Mouse (Mus musculus): ENCODE results near the gene Pla2g2f.

The Pla2g2f gene

DNA sequence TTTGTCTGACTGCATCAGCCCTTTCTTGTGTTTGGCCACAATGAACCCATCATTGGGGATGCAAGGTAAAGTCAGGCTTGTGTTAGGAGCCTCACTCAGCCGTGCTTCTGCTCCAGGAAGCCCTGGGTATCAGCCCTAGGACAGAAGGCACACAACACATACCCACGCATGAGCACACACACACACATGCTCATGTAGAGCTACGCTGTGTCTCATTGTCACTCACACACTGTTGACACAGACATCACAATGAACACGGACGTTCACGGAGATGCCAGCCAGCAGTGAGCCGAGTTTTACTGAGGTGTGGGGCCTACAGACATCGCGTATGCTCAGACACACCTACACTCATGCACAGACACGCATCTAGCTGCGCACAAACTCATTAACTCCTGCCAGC, 1.4 kb downstream of the Pla2g2f start:
- no peak for DNase-seq

DNA sequence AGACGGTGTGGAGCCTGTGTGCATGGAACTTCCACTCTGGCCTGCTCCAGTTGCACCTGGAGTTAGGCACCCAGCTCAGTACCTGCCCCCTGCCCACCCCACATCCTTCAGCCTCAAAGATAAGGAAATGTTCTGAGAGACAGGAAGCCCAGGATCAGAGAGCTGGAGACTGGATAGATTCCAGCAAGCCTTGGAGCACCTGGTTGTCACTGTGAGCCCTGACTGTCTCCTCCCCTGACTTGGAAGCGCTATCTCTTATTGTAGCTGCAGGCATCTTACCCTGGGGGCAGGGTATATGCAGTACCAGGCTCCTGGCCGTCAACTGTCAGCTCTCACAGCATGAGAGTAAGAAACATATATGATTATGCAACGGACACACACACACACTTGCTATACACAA, 2.0 kb downstream of the Pla2g2f start:
- no peak for DNase-seq

DNA sequence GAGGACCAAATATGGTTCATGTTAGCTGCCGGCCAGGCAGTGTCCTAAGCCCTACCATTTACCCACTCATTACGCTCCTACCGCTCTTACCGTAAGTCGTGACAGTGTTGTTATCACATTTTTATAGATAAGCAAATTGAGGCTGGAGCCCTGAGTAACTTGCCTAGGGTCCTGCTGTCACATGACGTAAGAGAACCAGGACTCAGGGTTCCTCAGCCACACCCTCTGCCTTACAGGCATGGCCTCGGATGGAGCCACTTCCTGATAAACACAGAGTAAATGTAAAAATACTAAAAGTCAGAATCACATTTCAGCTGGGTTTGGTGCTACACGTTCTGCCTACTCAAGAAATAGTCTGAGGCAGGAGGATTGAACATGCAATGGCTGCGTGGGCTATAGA, 3.0 kb downstream of the Pla2g2f start:
- DNase-seq, result no peak

DNA sequence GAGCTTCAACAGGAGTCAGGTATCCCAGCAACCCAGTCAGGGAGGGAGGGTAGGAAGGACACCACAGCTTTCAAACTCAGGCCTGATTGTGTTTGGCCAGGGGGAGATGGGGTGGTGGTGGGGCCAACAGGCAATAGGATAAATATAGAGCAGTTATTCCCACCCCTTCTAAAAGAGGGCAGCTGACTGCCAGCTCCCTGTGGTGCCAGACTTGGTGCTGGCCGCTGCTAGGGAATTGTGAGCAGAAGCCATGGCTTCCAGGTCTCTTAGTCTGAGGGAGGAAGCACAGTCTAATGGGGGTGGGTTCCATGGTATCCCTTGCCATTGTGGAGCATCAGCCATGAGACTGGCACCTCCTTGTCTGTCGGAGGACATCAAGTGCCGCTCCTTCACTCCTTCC, 3.8 kb downstream of the Pla2g2f start:
- no peak for DNase-seq

DNA sequence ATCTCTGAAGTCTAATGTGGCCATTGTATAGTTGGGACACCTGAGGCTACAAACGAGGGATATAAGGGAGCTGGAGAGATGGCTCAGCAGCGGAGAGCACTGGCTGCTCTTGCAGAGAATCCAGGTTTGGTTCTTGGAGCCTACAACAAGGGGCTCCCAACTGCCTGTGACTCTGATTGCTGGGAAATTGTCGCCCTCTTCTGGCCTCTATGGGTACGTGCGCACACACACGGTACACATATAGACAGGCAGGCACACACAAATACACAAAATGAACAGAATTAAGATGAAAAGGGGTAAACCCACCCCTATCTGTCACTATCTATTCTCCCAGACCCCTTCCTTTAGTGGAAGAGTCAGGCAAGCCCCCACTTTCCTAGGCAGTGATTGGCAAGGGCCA, 4.8 kb downstream of the Pla2g2f start:
- DNase-seq, result no peak

DNA sequence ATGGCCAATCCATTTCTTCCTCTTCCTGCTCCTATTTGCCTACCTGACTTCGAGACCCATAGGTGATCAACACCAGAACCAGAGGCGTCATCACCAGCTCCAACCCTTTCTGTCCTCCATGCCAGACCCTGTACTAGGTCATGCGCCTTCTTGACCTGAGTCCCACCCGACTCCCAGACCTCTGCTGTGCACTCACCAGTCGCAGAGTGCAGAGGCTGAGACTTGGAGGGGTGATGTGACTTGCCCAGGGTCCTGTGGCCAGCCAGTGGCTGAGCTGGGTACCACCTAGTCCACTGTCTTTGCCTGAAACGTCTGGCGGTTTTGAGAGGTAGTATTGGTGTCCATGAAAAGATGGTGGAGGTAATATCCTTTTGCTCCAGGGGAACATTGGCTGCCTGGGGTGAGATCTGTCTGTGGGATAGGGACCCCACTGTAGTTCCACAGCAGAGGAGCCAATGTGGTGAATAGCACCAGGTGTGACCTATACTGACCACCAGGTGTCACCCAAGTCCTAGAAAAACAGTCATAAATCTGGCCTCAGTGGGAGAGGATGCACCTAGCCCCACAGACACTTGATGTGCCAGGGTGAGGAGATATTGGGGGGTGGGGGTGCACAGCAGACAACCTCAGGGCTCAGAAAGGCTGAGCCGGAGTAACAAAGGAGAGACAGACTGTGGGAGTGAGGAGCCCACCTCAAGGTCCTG, 8.9 kb downstream of the Pla2g2f start:
- DNase-seq, result peak; percentile 47

DNA sequence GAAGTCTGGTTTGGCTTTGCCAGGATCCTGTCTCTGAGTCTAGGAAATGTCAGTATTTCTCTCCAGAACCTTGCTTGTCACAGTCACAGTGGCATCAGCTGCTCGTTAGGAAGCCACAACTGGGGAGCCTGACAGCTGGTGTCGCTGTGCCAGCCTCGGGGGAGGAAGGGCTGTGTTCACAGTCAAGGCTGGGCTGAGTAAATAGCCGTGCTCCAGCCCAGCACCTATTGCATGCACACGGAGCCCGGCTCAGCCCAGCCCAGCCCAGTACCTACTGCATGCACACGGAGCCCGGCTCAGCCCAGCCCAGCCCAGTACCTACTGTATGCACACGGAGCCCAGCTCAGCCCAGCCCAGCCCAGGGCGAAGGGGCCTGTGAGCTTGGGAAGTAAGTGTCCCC, 9.6 kb downstream of the Pla2g2f start:
- DNase-seq, result peak; percentile 47

DNA sequence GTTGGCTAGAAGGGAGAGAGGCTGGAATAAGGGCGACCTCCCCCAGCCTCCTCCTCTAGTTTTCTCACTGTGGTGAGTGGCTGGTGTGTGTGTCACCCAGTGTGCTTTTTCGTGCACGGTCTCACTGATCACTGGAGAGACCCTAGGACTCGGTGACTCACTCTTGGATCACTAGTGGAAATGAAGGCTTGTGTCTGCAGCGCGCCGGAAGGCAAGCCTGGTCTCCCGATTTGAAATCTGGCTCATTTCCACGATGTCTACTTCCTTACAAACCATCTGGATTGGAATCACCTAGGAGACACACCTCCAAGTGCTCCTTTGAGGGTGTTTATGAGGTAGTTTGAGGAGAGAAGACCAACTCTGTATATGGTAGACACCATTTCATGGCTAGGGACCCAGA, 10.6 kb downstream of the Pla2g2f start:
- DNase-seq, result no peak

DNA sequence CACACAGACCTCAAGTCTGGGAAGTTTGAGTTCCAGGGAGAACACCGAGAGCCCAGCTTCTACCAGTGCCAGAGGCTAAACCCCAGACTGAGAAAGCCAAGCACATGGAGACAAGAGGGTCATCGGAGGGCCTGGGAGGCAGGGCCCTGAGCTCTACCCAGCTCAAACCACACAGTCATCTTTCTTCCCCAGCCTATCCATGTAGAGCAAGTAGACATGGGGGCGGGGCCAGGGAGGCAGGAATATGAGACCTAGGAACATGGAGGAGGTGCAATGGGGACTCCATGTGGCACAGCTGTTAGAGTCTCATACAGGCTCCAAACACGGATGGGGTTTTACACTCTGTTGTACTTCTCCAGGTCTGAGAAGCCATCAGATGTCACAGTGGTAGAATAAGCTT, 11.5 kb downstream of the Pla2g2f start:
- DNase-seq, result no peak

DNA sequence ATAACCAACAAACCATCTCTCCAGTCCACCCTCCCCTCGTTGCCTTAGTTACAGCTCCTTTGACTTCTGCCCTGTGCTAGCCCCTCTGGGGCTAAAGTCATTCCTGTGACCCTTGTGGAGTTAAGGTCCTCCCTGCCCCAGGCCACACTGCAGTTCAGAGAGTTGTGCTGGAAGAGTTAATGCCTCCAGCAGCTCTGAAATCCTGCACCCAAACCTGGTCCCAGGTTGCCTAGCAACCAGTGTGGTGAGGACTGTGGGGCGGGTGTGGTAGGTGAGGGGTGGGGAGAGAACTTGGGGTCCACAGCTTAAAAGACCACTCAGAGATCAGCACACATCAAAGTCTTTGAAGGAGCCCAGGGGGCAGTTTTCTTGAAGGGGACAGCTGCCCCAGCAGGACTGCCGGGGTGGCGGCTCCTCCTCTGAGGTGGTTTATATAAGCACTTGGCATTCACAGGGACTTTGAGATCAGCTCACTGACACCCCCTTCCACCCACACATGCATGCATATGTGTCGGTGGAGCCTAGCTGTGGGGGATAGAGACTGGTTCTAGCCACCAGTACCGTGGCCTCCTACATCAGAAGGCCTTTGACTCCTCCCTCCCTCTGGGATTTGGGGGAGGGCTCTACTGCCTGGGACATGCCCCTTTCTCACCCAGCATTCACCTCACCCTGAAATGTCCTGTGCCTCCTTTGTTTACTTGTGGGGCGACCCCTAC, 18.1 kb downstream of the Pla2g2f start:
- DNase-seq, result no peak

DNA sequence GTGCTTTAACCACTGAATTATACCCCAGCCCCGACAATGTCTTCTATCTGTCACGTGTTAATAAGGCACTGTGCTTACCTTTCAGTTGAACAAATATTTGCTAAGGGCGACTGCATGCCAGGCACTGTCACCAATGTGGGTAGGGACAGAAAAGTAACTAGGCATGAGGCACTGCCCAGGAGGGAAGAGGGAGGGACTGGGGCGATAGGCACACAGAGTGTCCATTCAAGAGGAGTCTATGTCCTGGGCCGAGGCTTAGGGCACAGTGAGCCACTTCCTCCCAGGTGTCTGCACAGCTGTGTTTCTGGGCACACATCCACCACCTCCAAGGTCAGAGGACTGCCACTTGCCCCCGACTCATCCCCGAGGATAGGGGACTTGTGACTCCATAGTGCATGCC, 20.4 kb downstream of the Pla2g2f start, which contains the start of gene Ubxn10:
Ubxn10 (minus strand) TSS at position 137 of the 400 bp plus-strand sequence.
- DNase-seq, result no peak

DNA sequence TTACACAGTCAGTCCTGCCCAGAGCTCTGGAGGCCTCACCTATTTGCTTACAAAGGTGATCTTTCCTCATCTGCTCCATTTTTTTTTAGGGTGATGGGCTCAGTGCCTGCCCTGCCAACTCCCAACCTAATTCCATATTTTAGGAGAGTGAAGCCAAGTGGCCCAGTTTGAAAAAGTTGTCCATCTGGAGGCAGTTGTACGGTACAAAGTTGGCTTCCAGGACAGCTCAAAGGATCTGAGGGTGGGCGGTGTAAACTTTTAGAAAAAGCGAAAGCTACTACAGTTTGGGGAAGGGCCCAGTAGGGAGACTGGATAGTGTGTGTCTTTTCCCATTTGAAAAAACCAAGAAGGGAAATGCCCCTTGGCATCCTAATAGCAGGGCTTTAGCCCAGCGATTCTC, 22.6 kb downstream of the Pla2g2f start:
- no peak for DNase-seq

DNA sequence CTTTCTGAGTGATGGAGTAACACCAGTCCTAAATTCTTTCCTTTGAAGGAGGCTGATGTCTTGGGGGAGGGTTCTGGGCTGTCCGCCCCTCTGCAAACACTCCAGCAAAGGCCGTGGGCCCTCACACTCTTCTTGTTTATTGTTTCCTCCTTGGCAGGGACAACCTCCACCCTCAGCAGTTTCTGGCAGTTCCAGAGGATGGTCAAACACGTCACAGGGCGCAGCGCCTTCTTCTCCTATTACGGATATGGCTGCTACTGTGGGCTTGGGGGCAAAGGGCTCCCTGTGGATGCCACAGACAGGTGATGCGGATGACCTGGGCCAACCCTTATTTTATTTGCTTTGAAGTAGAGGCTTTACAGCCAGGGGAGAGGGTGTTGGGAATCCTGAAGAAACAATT, 23.3 kb downstream of the Pla2g2f start:
- DNase-seq, result no peak

DNA sequence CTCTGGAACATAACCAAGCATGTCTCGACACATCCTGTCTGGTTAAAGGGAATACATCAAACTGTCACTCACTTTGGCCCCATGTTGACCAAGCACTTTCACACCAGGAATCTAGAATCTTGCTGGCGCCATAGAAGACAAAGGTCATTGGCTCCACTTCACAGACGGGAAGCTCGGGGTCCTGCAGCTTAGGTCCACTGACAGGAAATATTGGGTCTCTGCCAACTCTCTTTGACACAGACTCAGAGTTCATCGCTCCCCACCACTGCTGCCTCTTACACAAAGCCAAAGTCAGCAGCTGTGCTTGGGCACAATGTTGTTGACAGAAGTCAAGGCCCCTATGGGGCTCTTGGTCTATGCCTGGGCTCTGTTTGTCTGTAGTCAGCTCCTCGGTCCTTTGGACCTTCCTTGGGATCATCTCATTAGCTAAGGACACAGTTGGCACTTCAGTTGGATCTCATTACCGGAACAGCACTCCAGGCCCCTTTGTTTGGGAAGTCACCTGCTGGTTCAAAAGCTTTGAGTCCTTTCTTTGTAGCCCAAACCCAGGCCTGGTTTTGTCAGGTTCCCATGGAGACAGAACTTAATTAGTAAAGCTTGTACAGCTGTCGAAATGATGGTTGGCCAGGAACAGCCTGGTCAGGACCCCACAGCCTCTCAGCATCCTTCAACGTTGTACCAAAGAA, 28.3 kb downstream of the Pla2g2f start:
- DNase-seq, result no peak

DNA sequence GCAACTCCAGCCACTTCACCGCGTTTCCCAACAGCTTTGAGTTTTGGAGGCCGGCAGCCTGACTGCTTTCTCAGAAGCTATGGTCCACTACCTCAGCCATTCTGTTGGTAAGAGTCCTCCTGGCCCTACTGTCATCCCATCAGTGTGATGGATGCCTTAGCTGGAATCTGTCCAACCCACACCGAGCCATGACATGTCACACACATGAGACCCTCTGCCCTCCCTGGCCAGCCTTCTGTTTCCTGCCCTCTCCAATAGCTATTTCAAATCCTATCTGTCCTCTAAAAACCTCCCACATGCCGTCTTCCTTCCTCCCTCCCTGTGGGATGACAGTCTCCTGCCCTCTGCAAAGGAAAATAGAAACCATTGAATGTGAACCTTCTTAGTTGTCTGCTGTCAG, 31.7 kb downstream of the Pla2g2f start:
- DNase-seq, result no peak

DNA sequence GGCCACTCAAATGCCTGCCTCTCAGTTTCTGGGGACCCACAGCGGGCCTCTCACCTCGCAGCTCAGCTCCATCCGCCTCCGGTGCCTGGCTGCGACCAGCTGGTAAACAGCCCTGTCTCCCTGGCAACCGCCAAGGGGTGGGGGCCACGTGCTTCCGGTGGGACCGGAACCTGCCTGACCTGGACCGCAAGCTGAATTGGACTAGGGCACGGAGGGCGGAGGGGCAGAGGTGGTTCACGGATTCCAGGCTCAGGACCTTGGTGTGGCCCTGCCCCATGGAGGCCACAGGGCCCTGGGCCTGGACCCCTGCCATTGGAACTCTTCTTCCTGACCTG, 32.3 kb downstream of the Pla2g2f start:
- DNase-seq, result peak; percentile 89

DNA sequence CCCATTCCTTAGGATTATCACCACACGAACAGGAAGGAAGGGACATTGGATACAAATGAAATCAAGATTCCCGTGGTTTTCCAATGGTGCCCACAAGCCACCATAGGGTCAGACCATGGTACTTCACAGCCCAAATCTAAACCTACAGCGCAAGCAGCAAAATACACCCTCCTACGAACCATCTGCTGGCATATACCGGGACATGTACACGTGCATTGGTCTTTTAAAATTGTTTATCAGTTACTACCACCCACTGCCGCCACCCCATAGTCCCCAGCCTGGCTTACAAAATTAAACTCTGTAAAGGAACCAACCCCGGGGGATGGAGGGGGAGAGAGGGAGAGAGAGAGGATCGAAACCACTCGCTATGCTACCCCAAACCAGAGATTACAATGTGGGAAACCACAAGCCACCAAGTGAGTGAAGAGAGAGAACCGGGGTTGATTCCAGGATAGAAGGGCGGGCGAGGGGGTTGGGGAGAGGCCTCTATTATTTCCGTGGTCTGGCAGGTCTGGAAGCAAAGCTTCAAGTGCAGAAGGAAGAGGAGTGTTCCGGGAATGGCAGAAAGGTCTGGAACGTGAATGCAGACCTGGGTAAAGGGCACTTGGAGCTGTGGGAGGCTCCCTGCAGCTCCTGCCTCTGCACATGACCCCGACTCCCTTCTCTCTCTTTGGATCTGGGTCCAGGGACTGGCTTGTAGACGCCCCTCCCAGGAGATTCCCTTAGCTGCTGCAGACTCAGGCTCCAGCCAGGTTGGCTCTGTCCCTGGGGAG, 32.9 kb downstream of the Pla2g2f start, which contains the start of gene Pla2g2c:
Pla2g2c (plus strand) TSS at position 439 of the 773 bp plus-strand sequence.
- peak; percentile 53 for DNase-seq

DNA sequence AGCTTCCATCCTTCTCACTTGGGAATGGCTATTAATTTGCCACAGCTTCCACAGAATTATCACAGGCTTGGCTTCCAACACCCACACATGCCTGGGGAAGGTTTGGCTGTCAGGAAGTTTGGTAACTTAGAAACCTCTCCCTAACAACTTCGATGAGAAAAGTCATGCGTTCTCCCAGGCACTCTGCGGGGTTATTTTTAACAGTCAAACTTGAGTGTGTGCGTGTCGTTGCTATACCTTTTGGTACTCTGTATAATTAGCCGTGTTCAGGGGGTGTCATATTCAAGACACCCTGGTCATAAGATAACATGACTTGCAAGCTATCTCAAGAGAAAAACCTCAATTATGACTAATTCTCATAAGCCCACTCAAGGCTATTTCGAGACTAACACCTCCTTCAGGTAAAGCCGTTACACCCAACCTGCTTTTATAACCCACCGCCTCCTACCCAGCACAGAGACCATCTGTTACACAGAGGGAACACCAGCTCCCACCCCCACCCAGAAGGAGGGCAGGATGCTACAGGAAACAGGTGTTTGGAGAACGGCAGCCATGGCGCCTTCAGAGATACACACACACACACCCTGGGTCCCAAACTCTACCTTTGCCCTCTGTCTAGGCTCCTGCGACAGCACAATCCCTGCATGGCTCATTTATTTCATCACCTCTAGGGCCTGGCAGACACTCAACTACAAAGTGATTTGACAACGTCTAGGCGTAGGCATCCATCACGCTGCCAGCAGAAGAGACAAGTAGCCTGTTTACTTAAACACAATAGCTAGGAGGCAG, 33.7 kb downstream of the Pla2g2f start:
- DNase-seq, result peak; percentile 73

DNA sequence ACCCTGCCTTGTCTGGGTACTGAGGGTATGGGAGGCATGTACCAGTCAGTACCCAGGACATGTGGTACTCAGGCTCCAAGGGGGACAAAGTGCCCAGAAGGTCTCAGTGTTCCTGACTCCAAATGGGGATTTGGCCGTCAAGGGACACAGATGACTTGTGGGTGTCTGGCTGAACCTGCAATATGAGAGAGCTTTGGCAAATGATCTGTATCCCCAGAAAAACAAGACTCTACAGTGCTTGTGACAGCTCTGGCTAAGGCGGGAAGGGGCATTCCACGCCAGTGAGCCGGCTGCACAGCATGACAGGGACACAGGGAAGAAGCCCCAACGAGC, 38.2 kb downstream of the Pla2g2f start:
- no peak for DNase-seq

DNA sequence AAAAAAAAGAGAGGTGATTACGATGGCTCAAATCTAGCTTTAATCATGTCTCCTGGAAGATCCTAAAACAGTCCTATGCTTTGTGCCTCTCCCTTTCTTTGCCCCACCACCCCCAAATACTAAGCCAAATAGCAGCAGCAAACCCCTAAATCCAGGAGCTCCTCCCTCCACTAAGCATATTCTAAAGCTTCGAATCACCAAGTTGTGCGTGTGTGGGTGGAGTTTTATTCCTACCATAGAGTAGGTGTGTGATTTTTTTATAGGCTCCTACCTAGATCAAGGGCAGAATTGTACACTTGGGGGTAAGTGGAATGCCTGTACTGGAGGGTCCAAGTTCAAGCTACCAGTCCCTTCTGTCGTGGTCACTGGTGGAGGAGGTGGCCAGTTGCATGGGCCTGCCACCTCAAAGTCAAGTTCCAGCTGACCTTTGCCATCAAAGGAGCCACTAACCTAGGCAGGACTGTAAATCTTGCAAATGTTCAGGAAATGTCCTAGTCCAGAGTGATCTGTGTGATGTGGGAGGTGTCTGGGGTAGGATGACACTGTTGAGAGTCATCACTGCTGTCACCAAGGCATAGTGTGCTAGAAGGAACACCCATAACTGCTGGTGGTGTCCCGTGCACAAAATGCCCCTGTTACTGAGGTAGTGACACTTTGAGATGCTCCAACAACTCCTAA, 38.7 kb downstream of the Pla2g2f start:
- no peak for DNase-seq

DNA sequence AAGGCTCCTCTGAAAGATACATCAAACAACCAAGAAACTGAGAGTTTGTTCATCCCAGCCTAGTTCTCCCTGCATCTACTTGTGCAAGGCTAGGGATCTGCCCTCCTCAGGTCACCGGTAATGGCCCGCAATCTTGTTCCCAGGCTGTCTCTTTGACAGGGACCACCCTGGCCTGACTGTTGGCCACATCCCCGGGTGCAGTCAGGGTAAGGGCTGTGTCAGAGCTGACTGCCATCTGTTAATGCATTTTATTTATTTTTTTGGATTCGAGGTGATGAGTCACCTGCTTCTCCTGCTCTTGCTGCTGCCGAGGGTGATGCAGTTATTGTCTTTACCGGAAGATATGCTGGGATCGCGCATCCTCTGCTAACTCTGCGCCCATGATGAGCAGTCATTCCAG, 40.7 kb downstream of the Pla2g2f start:
- DNase-seq, result no peak

DNA sequence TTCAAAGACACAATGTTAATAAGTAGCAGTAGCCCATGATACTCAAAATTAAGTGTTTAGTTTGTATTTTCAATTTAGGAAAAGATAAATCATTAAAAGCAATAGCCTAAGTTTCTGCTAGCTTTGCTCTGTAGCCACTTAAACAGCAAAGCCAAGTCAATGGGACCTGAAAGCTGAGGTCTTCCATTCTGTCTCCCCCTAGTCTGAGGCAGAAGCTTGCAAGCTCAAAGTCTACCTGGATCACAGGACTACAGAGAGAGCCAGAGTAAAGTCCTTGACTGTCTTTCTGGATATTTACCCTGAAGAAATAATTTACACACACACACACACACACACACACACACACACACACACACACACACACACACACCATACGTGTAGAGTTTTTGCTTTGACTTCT, 43.2 kb downstream of the Pla2g2f start:
- DNase-seq, result no peak

Data from thymus, postnatal 14 days (tissue).